Mouse (Mus musculus) limb, embryonic 11.5 days (tissue): ENCODE measurements at regions not wholly inside any gene's neighbourhood (a gene's known extent, or its start where the extent isn't known, plus 50 kb on each side); places are given as distances from the start of the nearest gene placed in this dataset.

ENCODE experiments used
- ATAC-seq: fragments of 200-750 bp; cut with Nextera tagmentation; 2 replicates; pipeline ENCODE4 v1.8.0; 2017; ENCODE audit warnings: low read depth; ENCODE audit not compliant: insufficient number of reproducible peaks, low FRiP score, low TSS enrichment
- DNase-seq: peaks from one replicate; pipeline ENCODE4 v3.0.0-alpha.2; 2015; ENCODE audit warnings: low spot score
- H3K27ac ChIP-seq: fragments of 300-500 bp; sonication (generic); replicated peaks from 2 replicates; pipeline ENCODE4 v1.5.1; 2014; ENCODE audit warnings: low read depth, mild to moderate bottlenecking, low read length
- H3K27me3 ChIP-seq: fragments of 300-500 bp; sonication (generic); 2 replicates; pipeline ENCODE4 v1.6.1; 2014; ENCODE audit warnings: mild to moderate bottlenecking, low read length, mixed read lengths; ENCODE audit not compliant: control insufficient read depth, insufficient read depth
- H3K36me3 ChIP-seq: fragments of 300-500 bp; sonication (generic); 2 replicates; pipeline ENCODE4 v1.6.1; 2014; ENCODE audit warnings: mild to moderate bottlenecking, low read length, moderate library complexity, mixed read lengths; ENCODE audit not compliant: control insufficient read depth, insufficient read depth
- H3K4me1 ChIP-seq: fragments of 300-500 bp; sonication (generic); 2 replicates; pipeline ENCODE4 v1.6.1; 2014; ENCODE audit warnings: low read length, mixed read lengths; ENCODE audit not compliant: control insufficient read depth, insufficient read depth
- H3K4me2 ChIP-seq: fragments of 300-500 bp; sonication (generic); 2 replicates; pipeline ENCODE4 v1.6.1; 2014; ENCODE audit warnings: low read depth, mild to moderate bottlenecking, moderate library complexity; ENCODE audit not compliant: severe bottlenecking
- H3K4me3 ChIP-seq: fragments of 300-500 bp; sonication (generic); 2 replicates; pipeline ENCODE4 v1.5.1; 2014; ENCODE audit warnings: low read depth, low read length
- H3K9ac ChIP-seq: fragments of 300-500 bp; sonication (generic); 2 replicates; pipeline ENCODE4 v1.6.1; 2014; ENCODE audit warnings: mild to moderate bottlenecking, low read length
- H3K9me3 ChIP-seq: fragments of 300-500 bp; sonication (generic); 2 replicates; pipeline ENCODE4 v1.6.1; 2016; ENCODE audit warnings: low read length; ENCODE audit not compliant: control insufficient read depth
- WGBS: fragments of 180-500 bp; shearing (Covaris S2); extraction: QIAGEN DNeasy Blood & Tissue Kit; methylation state at CpG from one replicate; pipeline ENCODE4 v1.1.7; 2014; 5-methylcytosine and 5-hydroxymethylcytosine counted together

GRCm38 (mm10) chr11:114584146-114584545 is 84.2 kb upstream of the Rpl38 start:
- Histone ChIP-seq H3K4me2 (no peak overlapping the region), H3K4me1 (no peaks in the 10 kb centered on the region), H3K27me3 (no peaks in the 10 kb centered on the region), H3K27ac (no peak overlapping the region), H3K4me3 (no peak overlapping the region), H3K9me3 (no peaks in the 10 kb centered on the region), H3K36me3 (no peaks in the 10 kb centered on the region; the same call in 1 of the 2 replicates), H3K9ac (no peak overlapping the region)
- ATAC-seq (no peak), DNase-seq (no peak)
- WGBS: 77% methylated on average over 5 of the region's 5 CpGs

DNA sequence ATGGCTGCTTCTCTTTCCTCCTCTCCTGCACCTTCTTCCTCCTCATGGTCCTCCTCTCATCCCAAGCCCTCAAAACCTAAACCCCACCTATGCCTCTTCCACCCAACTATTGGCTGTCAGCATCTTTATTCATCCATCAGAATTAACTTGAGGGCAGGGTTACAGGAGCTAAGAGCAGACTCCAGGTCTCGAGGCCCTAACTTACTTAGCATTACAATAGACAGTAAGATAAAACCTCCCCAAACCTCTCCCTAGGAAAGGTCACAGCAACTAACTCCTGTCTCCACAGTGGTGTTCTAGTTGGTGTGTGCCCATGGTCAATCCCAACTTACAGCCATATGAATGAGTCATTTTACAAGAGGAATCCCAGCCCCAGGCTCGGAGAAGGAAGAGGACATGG is 88.3 kb upstream of the Rpl38 start:
- ATAC-seq (no peak), DNase-seq (no peak)
- H3K9ac ChIP-seq: no peak overlapping the region
- no peak overlapping the region for H3K4me3 ChIP-seq
- no peaks in the 10 kb centered on the region for H3K27me3 ChIP-seq
- H3K27ac ChIP-seq: no peak overlapping the region
- H3K36me3 ChIP-seq: no peaks in the 10 kb centered on the region; the same call in 1 of the 2 replicates
- WGBS: 79% methylated on average over 2 of the region's 2 CpGs
- H3K4me1 ChIP-seq: no peaks in the 10 kb centered on the region
- H3K4me2 ChIP-seq: no peak overlapping the region
- H3K9me3 ChIP-seq: 0 out of 2 replicates have a peak, but pooled peaks cover 3% of the 10 kb centered on the region

DNA sequence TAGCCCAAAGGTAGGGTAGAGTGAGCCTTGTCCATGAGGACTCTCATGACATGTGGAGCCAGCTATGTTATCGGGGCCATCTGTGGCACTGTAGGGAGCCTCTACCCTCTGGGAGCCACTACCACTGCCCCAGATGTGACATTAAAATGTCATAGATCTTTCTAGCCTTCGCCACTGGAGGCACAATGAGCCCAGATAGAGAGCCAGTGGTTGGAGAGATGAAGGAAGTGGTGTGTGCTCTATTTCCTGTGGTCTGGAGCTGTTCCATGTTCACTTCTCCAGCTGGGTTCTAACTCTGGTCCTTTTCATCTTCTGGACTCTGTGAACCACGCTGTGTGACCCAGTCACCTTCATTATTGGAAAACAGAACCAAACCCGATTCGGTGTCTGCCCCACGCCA is 89.8 kb upstream of the Rpl38 start:
- Histone ChIP-seq H3K9me3 (0 out of 2 replicates have a peak, but pooled peaks cover 3% of the 10 kb centered on the region), H3K4me1 (no peaks in the 10 kb centered on the region), H3K4me2 (no peak overlapping the region), H3K36me3 (no peaks in the 10 kb centered on the region; the same call in 1 of the 2 replicates), H3K4me3 (no peak overlapping the region), H3K9ac (no peak overlapping the region), H3K27ac (no peak overlapping the region), H3K27me3 (no peaks in the 10 kb centered on the region)
- ATAC-seq (no peak), DNase-seq (no peak)
- WGBS: 88% methylated on average over 6 of the region's 6 CpGs

GRCm38 (mm10) chr11:114576803-114577202 is 91.5 kb upstream of the Rpl38 start:
- Histone ChIP-seq H3K9me3 (0 out of 2 replicates have a peak, but pooled peaks cover 3% of the 10 kb centered on the region), H3K4me3 (no peak overlapping the region), H3K27me3 (no peaks in the 10 kb centered on the region), H3K36me3 (no peaks in the 10 kb centered on the region; the same call in 1 of the 2 replicates), H3K9ac (no peak overlapping the region), H3K27ac (no peak overlapping the region), H3K4me2 (no peak overlapping the region), H3K4me1 (no peaks in the 10 kb centered on the region)
- no peak for DNase-seq
- ATAC-seq: no peak
- WGBS: 84% methylated on average over 8 of the region's 8 CpGs

- Histone ChIP-seq H3K27ac (no peak overlapping the region), H3K4me3 (no peak overlapping the region), H3K36me3 (no peaks in the 10 kb centered on the region), H3K9ac (no peak overlapping the region), H3K4me2 (no peak overlapping the region), H3K27me3 (no peaks in the 10 kb centered on the region), H3K9me3 (0 out of 2 replicates have a peak, but pooled peaks cover 3% of the 10 kb centered on the region), H3K4me1 (peaks cover 21% of the 10 kb centered on the region)
- 26% methylated on average over 20 of the region's 20 CpGs for WGBS
- ATAC-seq (no peak), DNase-seq (peak; percentile 23)
Observed at GRCm38 (mm10) chr11:114571144-114571869, 97.0 kb upstream of the Rpl38 start.

- Histone ChIP-seq H3K9ac (no peak overlapping the region), H3K27me3 (no peaks in the 10 kb centered on the region), H3K36me3 (no peaks in the 10 kb centered on the region), H3K27ac (no peak overlapping the region), H3K4me1 (peaks cover 21% of the 10 kb centered on the region), H3K4me3 (no peak overlapping the region), H3K9me3 (0 out of 2 replicates have a peak, but pooled peaks cover 2% of the 10 kb centered on the region), H3K4me2 (no peak overlapping the region)
- 95% methylated on average over 5 of the region's 5 CpGs for WGBS
- no peak for ATAC-seq
- DNase-seq: no peak
Observed at GRCm38 (mm10) chr11:114570076-114570475, 98.2 kb upstream of the Rpl38 start.

GRCm38 (mm10) chr11:114567814-114568800 is 100.2 kb upstream of the Rpl38 start:
- no peak for ATAC-seq
- H3K27ac ChIP-seq: peak overlapping the region; percentile 47

DNA sequence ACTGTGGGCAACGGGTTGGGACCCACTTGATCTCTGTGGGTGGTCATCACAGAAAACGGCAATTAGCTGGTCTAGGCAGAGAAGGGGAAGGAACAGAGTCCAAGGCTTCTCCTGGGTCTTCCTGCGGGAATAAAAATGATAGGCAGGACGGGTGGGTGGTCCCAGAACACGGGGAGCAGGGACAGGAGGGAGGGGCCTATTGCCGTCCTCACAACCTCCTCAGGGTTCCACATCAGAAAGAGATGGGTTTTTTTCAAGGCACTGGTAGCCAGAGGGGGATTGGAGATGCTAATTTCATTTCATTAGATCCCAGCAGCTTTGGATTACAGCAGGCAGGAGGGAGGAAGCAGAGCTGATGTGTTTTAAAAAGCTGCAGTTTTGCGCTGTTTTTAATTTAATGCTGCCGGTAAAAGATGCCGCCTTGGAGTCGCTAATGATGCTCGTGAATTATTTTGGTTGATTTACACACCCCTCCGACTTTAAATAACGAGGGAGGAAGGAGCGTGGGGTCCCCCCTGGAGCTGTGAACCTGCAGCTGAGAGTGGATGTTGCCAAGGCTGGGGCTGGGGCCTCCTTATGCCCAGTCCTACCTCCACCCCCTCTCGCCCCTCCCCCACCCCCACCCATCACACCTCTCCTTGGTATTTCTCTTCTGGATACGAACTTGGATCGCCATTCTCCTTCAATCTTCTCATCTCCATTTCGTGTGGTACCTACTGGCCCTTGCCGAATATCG is 101.1 kb upstream of the Rpl38 start:
- WGBS: 2% methylated on average over 20 of the region's 20 CpGs
- DNase-seq (peak; percentile 62), ATAC-seq (no peak)
- Histone ChIP-seq H3K27ac (peak overlapping the region; percentile 47), H3K9me3 (no peaks in the 10 kb centered on the region), H3K4me1 (peaks cover 21% of the 10 kb centered on the region), H3K9ac (peak overlapping the region; percentile 30; the same call in 1 of the 2 replicates), H3K4me2 (peak overlapping the region; percentile 34), H3K36me3 (no peaks in the 10 kb centered on the region), H3K4me3 (no peak overlapping the region), H3K27me3 (no peaks in the 10 kb centered on the region)

More at GRCm38 (mm10) chr11:114567814-114568800, 100.2 kb upstream of the Rpl38 start:
- 6% methylated on average over 21 of the region's 21 CpGs for WGBS
- H3K36me3 ChIP-seq: no peaks in the 10 kb centered on the region
- peak overlapping the region; percentile 27; the same call in 1 of the 2 replicates for H3K9ac ChIP-seq
- H3K4me3 ChIP-seq: no peak overlapping the region
- H3K4me2 ChIP-seq: peak overlapping the region; percentile 34
- peaks cover 21% of the 10 kb centered on the region for H3K4me1 ChIP-seq
- H3K27me3 ChIP-seq: no peaks in the 10 kb centered on the region
- peak; percentile 45 for DNase-seq
- H3K9me3 ChIP-seq: no peaks in the 10 kb centered on the region
